Mouse (Mus musculus) frontal cortex, postnatal 14 days (tissue): Measurements from ENCODE around the gene Cyp2u1.

Source experiments
- DNase-seq, 2 experiments: peaks; one replicate each; pipeline ENCODE4 v3.0.0; 2022; ENCODE audit warnings: low spot score in 2 of 2

Cyp2u1 gene

DNA sequence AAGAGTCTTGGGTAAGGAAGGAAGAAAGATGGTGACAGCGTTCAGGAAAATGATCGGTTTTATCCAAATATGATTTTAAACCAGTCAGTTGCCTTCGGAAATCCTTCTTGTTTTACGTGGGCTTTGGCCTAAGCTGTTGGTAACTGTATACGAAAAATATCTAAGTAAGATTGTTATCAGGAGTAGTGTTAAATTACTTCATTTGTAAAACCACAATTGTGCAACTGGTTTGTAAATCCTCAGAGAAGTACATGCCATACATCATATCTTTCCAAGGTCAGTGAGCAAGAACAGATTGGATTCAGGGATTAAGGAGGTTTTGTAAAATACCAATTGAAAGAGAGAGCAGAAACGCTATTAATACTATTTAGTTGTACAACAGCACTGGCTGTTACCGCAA, 3.2 kb upstream of the Cyp2u1 start:
- no peak for DNase-seq

DNA sequence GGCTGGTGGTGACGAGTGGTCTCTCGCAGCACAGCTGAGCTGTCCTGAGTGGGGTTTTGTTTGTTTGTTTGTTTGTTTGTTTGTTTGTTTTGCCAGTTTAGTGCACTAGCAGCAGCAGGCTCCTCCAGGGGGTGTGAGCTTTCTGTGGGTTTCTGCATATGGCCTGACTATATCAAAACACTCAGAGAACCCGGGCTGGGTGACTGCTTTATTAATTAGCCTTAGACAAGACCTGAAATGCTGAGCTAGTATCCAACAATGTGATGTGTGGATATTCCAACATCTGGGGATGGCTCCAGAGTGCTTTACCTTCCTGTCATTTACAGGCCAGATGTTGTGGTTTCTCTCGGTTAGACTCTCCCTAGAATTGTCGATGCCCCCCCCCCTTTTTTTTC, 290 bp upstream of the Cyp2u1 start:
- DNase-seq, result no peak

DNA sequence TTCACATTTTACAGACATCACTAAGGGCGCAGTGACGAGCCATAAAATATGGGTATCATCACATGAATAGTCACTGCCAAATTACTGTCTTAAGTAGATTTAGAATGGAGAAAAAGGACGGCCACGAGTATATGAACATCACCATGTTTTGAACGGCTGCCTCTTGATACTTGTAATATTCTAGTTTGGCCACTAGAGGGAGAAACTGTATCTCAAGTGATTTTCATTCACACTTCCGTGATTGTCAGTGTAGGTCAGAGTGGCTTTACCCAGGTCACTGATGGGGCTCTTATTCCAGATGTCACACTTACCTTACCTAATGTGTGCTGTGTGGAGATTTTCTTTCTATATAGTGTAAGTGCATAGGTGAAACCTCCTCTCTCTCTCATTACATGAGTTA, 3.1 kb downstream of the Cyp2u1 start:
- DNase-seq, result no peak

DNA sequence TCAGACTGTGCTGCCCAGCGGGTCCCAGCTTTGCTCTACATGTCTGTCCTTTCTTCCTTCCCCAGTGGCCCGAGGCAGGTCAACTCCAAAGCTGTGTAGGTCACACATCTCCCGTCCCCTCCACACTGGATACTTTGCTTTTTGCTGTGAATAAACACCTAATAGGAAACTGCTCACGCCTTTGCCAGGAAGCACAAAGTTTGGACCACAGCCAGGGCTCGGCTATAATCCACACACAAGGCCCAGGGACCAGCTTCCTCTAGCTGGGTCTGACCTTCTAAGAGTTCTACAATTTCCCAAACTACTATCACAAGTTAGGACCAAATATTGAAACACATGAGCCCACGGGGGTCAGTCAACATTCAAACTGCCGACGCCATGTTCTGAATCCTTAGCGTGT, 3.9 kb downstream of the Cyp2u1 start:
- no peak for DNase-seq

DNA sequence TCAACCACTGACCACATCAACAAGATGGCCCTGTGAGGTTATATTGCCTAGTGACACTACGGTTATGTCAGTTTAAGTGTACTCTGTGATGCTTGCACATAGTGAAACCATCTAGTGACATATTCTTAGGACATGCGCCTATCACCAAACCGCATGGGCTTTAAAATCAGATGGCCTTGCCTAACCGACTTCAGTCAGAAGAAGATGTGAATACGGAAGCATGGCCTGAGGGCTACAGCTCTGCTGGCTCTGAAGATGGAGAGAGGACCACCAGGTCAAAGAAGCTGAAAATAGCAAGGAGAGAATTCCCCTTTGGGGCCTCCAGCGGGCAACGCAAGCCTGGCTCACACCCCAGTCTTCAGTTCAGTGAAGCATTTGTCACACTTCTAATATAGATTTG, 6.1 kb downstream of the Cyp2u1 start:
- no peak for DNase-seq

GRCm38 (mm10) chr3:131295513-131296200, 7.4 kb downstream of the Cyp2u1 start:
- DNase-seq, result no peak

- DNase-seq, result no peak
Measured at GRCm38 (mm10) chr3:131294503-131294902, 8.5 kb downstream of the Cyp2u1 start.

GRCm38 (mm10) chr3:131292959-131293358, 10.1 kb downstream of the Cyp2u1 start:
- DNase-seq, result no peak

GRCm38 (mm10) chr3:131292349-131292748, 10.7 kb downstream of the Cyp2u1 start:
- DNase-seq, result no peak

DNA sequence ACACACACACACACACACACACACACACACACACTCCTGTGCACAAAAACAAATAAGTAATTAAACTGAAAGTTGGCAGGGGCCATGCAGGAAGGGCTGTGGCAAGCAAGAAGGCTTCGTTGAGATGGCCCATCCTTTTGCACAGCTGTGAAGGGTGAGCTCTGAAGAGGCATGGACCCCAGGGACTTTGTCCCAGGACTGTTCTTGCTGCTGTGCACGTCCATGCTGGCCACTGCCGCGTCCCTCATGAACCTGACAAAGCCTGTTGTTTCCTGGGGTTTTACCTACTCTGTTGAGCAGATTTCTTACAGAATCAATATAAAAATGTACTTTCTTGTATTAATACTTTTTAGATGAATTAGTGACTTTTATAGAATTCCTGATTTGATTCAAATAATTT, 11.1 kb downstream of the Cyp2u1 start:
- no peak for DNase-seq

GRCm38 (mm10) chr3:131274151-131274550, 28.9 kb downstream of the Cyp2u1 start:
- DNase-seq, result no peak

DNA sequence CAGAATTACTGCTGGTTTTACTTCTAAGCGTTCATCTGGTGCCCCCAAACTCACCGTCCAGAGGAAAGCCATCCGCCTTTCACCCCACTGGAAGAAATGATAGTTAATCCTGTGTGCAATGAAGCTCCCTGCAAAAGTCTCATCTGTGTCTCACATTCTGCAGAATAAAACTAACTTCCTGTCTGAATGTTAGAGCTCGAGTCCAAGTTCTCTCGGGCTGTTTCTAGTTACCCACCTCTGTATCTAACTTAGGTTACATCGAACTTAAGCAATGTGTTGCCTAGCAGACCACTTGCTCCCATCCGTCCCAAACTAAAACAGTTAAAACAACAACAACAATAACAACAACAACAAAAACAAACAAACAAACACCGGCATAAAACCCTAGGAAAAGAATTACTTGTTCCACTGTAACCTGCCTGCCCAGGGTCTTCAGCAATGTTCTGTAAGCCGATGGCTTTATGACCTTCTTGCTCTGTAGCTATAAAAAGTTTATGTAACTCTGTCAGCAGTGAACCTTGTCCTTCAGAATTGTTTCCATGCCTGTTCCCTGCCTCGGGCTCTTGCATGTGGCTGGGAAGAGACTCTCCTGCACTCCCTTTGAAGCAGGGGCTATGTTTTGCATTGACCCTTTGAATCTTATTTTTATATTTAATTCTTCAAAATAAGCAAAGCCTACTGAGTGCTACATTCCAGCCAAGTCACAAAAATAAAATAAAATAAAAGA, 30.5 kb downstream of the Cyp2u1 start:
- DNase-seq, result no peak

- DNase-seq, result peak; percentile 49 to 63
Measured at GRCm38 (mm10) chr3:131271559-131272373, 31.3 kb downstream of the Cyp2u1 start, which contains the start of gene Hadh. Gene Hadh, minus strand, starts transcription at chr3:131272101.

DNA sequence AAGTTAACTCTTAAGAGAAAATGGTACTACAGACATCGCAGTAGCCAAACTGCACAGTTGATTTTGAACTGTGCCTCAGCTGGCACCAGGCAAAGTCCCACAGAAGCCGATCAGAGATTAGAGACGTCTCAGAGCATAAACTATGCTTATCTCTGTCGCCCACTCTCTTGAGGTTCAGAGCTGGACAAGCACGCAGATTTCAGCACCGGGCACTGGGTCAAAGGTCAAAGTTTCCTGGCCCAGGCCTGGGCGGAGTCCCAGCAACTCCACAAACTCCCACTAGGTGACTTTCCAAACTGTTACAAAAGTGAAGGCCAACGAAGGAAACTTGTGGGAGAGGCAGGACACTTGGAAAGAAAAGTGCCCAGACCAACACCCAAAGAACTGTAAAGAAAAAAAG, 31.9 kb downstream of the Cyp2u1 start:
- no peak for DNase-seq

GRCm38 (mm10) chr3:131270381-131270780, 32.6 kb downstream of the Cyp2u1 start:
- no peak for DNase-seq

DNA sequence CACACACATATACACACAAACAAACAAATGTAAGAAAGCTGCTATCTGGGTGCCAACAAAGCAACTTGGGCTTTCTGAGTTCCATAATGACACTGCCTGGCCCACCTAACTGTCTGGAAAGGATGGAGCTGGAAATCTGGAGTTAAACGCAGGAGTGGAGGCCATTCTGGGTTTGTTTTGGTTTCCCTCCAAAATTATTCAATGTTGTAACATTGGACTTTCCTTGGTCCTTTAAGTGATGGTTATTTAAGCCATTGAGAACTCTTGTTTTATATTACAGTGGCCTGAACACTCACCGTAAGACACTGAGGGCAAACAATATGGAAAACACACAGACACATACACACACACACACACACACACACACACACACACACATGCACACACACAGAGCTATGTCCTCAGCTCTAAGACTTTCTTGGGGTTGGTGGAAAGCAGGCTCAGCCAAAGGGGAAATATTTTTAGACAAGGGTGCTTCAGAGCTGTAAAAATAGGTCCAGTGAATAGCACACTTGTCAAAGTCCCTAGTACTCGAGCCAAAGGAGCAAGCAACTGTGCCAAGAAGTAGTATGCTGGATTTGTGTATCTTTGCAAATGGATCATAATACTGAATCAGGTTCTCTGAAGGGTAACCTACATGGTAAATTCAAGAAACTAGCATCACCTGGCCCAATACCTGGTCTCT, 36.5 kb downstream of the Cyp2u1 start:
- DNase-seq, result no peak

DNA sequence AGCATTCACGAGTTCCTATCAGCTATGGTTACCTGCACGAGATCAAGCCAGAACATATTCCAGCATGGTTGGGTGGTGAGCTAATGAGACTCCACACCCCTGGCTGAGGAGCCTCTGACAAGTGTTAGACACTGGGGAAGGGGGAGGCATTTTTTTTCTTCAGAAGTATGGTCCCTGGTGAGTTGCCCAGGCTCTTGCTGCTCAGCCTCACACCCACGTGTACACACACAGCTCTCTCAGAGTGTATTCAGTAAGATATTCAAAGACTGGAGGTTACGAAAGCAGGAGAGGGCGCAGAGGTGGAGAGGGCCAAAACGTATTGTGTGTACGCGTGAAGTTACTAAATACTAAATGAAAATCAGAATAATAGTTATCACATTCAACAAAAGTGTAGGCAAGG, 37.5 kb downstream of the Cyp2u1 start:
- DNase-seq, result no peak

DNA sequence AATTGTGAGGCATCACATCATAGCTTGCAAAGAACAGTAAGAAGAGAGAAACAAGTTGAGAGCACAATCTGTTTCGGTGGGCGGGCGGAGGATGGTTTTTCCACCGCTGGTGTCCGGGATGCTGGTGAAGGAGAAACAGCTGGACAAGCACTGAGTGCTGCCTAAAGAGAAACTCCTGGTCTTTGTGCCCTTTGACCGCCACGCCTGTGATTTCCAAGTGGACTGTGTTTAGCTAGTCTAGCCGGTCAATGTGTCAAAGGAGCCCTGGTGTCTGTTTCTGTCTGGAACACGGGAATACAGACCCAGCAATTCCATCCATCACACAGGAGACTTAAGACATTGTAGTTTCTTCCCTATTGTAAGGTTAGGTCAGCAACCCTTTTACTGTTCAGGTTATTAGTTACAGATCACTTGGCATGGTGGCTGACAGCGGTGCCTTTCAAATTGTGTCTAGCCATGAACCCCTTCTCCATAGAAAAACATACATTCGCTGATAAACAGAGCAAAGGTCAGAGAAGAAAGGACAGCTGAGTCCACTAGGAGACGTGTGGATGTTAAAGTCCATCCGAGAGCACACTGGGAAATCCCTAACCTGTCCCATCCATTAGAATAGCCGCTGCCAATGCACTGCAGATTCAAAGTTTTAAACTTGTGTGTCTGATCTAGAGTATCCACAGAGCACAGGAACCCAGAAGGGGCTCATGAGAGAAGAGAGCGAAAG, 39.1 kb downstream of the Cyp2u1 start:
- DNase-seq, result no peak

DNA sequence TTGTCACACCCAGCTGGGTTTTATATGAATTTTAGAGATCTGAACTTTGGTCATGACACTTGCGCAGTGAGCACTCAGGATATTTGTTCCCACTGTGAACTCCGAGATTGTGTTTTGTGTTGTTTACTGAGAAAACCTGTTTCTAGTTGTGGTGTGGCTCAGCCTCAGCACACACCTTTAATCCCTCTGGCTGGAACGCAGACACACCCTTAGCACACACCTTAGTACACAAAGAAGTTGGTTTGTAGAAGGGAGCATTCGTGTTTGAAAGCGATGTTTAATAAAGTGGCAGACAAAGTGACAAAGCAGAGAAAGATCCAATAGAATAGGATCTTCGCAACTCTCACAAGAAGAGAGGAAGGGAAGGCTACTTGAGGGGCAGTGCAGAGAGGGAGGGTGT, 42.6 kb downstream of the Cyp2u1 start:
- no peak for DNase-seq

- no peak for DNase-seq
Measured at GRCm38 (mm10) chr3:131259392-131259965, 43.5 kb downstream of the Cyp2u1 start.

DNA sequence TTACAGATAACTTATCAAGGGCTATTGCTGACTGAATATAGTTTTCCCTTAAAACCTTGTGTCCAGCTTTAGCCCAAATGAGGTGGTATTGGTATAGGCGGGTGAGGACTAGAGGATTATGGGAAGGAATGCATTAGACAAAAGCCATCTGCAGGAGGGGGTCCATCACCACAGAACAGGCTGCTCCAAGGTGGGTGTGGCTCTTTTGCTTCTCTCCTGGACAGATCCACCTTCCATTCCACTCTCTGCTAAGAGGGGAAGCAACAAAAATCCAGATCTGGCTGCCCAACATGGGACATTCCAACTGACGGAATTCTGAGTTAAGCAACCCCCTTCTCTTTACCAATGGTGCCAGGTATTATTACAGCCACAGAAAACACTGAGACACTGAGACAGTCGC, 44.1 kb downstream of the Cyp2u1 start:
- no peak for DNase-seq
